Mouse (Mus musculus): ENCODE data around the gene Il21r.

DNA sequence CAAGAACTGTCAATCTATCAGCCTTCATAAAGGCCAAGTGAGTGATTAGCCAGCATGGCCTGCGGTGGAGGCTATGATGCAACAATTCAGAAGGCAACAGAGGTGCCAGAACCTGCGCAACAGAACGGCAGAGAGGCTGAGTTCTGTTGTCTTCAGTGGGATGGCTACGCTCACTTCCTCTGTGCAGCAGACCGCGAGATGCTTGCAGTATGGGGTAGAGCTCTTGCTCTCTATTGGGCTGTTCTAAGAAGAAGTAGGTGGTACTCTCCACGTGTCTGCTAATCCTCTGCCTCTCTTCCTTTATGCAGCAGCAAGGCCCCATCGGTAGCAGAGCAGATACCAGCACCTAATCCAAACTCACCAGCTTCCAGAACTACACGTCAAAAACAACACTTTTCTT is 76.7 kb downstream of the Il21r start:
- no peak for TF ChIP-seq CTCF (IDR thresholded peaks at IDR 0.05; ENCODE audit: insufficient read depth, low read depth, low read length)
- no peak for TF ChIP-seq POLR2A (IDR thresholded peaks at IDR 0.05; ENCODE audit: insufficient read depth, low read depth, low read length)
